Mouse (Mus musculus): ENCODE data around the gene Ccdc8. TPM values are rescaled to one million over a fixed set of nuclear protein-coding genes. Genes with fewer than 3 reads are reported as not detected.

Gene Ccdc8
- polyA plus RNA-seq, 1 experiment from 2014 or later, result 41.2 TPM

DNA sequence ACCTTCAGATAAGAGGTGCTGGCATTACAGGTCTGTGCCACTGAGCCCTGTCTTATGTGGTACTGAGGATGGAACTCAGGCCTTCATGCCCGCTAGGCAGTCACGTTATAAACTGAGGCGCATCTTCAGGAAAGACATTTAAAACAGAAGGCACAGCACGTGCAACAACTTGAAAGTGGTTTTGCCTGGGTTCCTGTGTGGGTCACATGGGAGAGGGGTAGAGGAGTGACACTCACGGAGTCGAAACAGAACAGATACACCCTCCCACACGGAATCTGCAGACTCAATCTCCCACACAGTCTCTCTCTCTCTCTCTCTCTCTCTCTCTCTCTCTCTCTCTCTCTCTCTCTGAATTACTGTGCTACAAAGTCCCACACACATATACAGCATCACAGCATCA, 37.7 kb downstream of the Ccdc8 start:
- no peak overlapping the region for H3K27ac ChIP-seq
- H3K27me3 ChIP-seq, result no peaks in the 10 kb centered on the region
- H3K4me1 ChIP-seq, result peaks cover 20% of the 10 kb centered on the region
- no peak overlapping the region for H3K9ac ChIP-seq
- H3K4me3 ChIP-seq (replicated peaks), result no peak overlapping the region
- no peaks in the 10 kb centered on the region for H3K9me3 ChIP-seq (replicated peaks)
- no peak overlapping the region for H3K4me2 ChIP-seq
- 61% methylated on average over 7 of the region's 7 CpGs for WGBS
- ATAC-seq (replicated peaks; ENCODE audit: low FRiP score), result no peak
- peaks cover 45% of the 10 kb centered on the region for H3K36me3 ChIP-seq

DNA sequence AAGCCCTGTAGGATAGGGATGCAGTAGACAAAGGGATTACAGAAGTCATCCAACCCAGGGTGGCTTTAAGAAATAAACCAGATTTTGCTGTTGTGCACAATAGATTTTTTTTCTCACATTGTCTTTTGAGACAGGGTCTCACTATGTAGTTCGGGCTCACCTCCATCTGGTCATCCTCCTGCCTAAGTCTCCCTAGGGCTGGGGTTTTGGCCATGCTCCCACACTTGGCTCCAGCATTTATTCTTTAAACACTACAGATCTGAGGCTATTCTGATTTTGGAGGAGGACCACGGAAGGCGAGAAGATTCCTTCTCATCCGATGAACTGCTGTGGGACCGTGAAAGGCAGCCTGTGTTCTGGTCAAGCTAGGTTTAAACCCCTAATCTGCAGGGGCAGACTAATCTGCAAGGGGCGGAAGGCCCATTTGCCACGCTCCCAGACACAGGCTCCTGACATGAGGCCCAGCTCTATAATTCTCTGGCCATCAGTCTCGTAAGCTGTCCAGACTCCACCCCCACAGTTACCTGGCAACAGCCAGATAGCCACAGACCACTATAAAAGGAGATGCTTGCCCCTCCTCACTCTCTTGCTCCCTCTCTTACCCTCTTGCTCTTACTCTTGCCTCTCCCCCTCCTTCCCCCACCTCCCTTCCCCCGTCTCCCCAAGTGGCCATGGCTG, 45.6 kb downstream of the Ccdc8 start:
- WGBS, result 56% methylated on average over 9 of the region's 9 CpGs
- no peak for ATAC-seq (replicated peaks; ENCODE audit: low FRiP score)
- Histone ChIP-seq H3K9ac (no peak overlapping the region), H3K36me3 (peaks cover 89% of the 10 kb centered on the region), H3K27me3 (no peaks in the 10 kb centered on the region), H3K27ac (no peak overlapping the region), H3K9me3 (replicated peaks) (no peaks in the 10 kb centered on the region), H3K4me3 (replicated peaks) (no peak overlapping the region), H3K4me2 (no peak overlapping the region), H3K4me1 (no peaks in the 10 kb centered on the region)

DNA sequence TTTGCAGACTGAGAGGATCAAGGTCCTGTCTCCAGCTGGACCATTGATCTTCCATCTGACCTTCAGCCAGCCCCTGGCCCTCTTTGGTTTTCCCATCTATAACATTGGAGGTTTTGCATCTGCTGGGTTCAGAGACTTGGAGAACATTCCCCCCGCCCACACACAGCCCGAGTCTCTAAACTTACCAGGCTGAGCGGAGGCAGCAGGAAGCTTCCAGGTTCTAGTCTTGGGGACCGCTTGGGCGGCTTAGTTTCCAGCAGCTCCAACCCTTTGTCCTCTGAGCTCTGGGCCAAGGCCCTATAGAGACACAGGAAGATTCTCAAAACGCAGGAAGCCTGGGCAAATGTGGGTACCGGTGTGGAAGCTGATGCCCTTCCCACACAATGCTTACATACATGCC, 46.9 kb downstream of the Ccdc8 start:
- no peak for ATAC-seq (replicated peaks; ENCODE audit: low FRiP score)
- H3K4me1 ChIP-seq, result no peaks in the 10 kb centered on the region

GRCm38 (mm10) chr7:17045743-17046142, 53.2 kb downstream of the Ccdc8 start:
- Histone ChIP-seq H3K4me3 (replicated peaks) (no peak overlapping the region), H3K4me2 (no peak overlapping the region), H3K4me1 (no peaks in the 10 kb centered on the region), H3K27me3 (no peaks in the 10 kb centered on the region), H3K9me3 (replicated peaks) (no peaks in the 10 kb centered on the region), H3K27ac (no peak overlapping the region), H3K36me3 (peaks cover 77% of the 10 kb centered on the region), H3K9ac (no peak overlapping the region)
- ATAC-seq (replicated peaks; ENCODE audit: low FRiP score), result no peak
- 69% methylated on average over 1 of the region's 1 CpGs for WGBS

More for the DNA sequence above, 46.9 kb downstream of the Ccdc8 start:
- no peak overlapping the region for H3K4me3 ChIP-seq (replicated peaks)
- no peaks in the 10 kb centered on the region for H3K9me3 ChIP-seq (replicated peaks)
- H3K27ac ChIP-seq, result no peak overlapping the region
- no peaks in the 10 kb centered on the region for H3K27me3 ChIP-seq
- no peak overlapping the region; the same call in 1 of the 2 replicates for H3K9ac ChIP-seq
- 91% methylated on average over 7 of the region's 7 CpGs for WGBS
- H3K36me3 ChIP-seq, result peaks cover 89% of the 10 kb centered on the region
- no peak overlapping the region for H3K4me2 ChIP-seq

Other genes starting within 250 kb of the Ccdc8 start
- 46.9 and 48.6 TPM in 2 replicates for gene Slc1a5, start 211.4 kb upstream of the Ccdc8 start, polyA plus RNA-seq (2015; fragmentation: Nextera tagmentation; extraction: Ambion mirVana)
- 91.5 and 99.8 TPM in 2 replicates for gene Strn4, start 176.8 kb upstream of the Ccdc8 start, polyA plus RNA-seq (2015; fragmentation: Nextera tagmentation; extraction: Ambion mirVana)
- 32.0 and 34.1 TPM in 2 replicates for gene Fkrp, start 176.0 kb upstream of the Ccdc8 start, polyA plus RNA-seq (2015; fragmentation: Nextera tagmentation; extraction: Ambion mirVana)
- gene Prkd2, start 149.8 kb upstream of the Ccdc8 start, polyA plus RNA-seq (2015; fragmentation: Nextera tagmentation; extraction: Ambion mirVana), result 14.6 and 17.7 TPM in 2 replicates
- 2.6 TPM in 2 replicates for gene Dact3, start 117.4 kb upstream of the Ccdc8 start, polyA plus RNA-seq (2015; fragmentation: Nextera tagmentation; extraction: Ambion mirVana)
- gene Gng8, start 100.9 kb upstream of the Ccdc8 start, polyA plus RNA-seq (2015; fragmentation: Nextera tagmentation; extraction: Ambion mirVana), result 6.8 and 7.8 TPM in 2 replicates
- gene Ptgir, start 86.2 kb upstream of the Ccdc8 start, polyA plus RNA-seq (2015; fragmentation: Nextera tagmentation; extraction: Ambion mirVana), result 1.5 and 2.1 TPM in 2 replicates
- gene Calm3, start 68.6 kb upstream of the Ccdc8 start, polyA plus RNA-seq (2015; fragmentation: Nextera tagmentation; extraction: Ambion mirVana), result 116 and 124 TPM in 2 replicates
- 7.7 and 9.2 TPM in 2 replicates for gene Pnmal2, start 48.0 kb upstream of the Ccdc8 start, polyA plus RNA-seq (2015; fragmentation: Nextera tagmentation; extraction: Ambion mirVana)
- 0.58 and 0.90 TPM in 2 replicates for gene Pnmal1, start 33.0 kb upstream of the Ccdc8 start, polyA plus RNA-seq (2015; fragmentation: Nextera tagmentation; extraction: Ambion mirVana)
- gene Gm42372, start 9.6 kb upstream of the Ccdc8 start, polyA plus RNA-seq (2015; fragmentation: Nextera tagmentation; extraction: Ambion mirVana), result 0.23 and 0.31 TPM in 2 replicates
- gene Ppp5c, start 35.2 kb downstream of the Ccdc8 start, polyA plus RNA-seq (2015; fragmentation: Nextera tagmentation; extraction: Ambion mirVana), result 110 and 115 TPM in 2 replicates
- gene Hif3a, start 69.7 kb downstream of the Ccdc8 start, polyA plus RNA-seq (2015; fragmentation: Nextera tagmentation; extraction: Ambion mirVana), result 18.4 and 22.5 TPM in 2 replicates
- gene Psg16, start 81.3 kb downstream of the Ccdc8 start, polyA plus RNA-seq (2015; fragmentation: Nextera tagmentation; extraction: Ambion mirVana), result 0.09 and 0.13 TPM in 2 replicates
- not detected in 2 replicates for gene Ceacam3, start 157.6 kb downstream of the Ccdc8 start, polyA plus RNA-seq (2015; fragmentation: Nextera tagmentation; extraction: Ambion mirVana)
- gene Psg29, start 210.8 kb downstream of the Ccdc8 start, polyA plus RNA-seq (2015; fragmentation: Nextera tagmentation; extraction: Ambion mirVana), result not detected in 2 replicates

Data from kidney, embryonic 15.5 days (tissue).